Mouse (Mus musculus): ENCODE results near the gene Tmem26.

Tmem26 gene

DNA sequence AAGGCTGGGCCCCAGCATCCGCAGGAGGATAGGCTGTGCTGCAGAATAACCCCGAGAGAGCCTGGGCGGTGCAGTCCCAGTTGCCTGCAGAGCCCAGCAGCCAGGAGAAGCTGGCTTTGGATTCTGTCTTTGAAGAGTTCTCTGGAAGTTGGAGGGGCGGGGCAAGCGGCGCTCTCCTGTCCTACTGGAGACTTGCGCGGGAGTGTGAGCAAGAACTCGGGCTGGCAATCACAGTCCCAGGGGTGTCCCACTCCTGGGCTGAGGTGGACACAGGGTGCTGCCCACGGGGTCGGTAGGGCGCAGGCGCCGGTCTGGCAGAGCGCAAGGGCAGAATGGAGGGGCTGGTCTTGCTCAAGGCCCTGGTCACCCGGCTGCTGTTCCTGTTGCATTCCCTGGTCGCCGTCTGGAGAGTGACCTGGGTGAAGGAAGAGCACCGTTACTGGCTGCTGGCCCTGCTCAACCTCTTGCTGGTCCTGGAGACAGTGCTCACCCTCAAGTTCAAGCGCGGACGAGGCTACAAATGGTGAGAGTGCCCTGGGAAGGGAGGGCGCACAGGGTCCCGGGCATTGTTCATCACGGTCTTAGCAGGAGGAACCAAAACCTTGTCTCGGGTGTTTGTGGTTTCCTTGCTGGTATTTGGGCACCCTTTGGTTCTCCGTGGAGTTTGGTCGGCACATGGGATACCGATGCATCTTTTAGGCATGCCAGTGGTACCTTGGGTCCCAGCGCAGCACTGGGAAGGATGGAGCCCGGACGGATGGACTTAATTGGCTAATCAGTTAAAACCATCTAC lies at the start of gene Tmem26:
Tmem26 (plus strand) TSS at position 79 of the 793 bp plus-strand sequence.
- in situ Hi-C loops (cut with MboI; ENCODE audit: low pct_unique_long_range_greater_than_20kb in 1 of 2, low sequenced_read_pairs in 2 of 2, unreplicated experiment in 1 of 2): no loop called here

DNA sequence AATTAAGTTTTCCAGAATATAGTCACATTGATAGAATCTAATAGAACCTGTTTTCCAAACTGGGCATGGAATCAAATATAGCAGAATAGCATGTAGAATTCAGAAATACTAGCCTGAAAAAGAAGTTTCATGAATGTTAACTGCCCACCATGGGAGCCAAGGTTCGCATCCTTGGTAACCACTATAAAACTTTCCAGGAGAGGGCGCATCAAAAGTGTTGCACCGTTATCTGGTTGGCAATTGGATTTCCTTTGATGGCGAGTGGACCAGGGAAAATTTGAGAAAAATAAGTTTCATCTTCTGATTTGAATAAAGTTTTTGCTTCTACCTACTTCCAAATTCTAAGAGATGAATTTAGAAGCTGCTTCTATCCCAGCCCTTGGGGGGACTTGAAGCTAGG lies 44.8 kb upstream of the Tmem26 start:
- in situ Hi-C loops (cut with MboI; ENCODE audit: low pct_unique_long_range_greater_than_20kb in 1 of 2, low sequenced_read_pairs in 2 of 2, unreplicated experiment in 1 of 2): no loop called here

DNA sequence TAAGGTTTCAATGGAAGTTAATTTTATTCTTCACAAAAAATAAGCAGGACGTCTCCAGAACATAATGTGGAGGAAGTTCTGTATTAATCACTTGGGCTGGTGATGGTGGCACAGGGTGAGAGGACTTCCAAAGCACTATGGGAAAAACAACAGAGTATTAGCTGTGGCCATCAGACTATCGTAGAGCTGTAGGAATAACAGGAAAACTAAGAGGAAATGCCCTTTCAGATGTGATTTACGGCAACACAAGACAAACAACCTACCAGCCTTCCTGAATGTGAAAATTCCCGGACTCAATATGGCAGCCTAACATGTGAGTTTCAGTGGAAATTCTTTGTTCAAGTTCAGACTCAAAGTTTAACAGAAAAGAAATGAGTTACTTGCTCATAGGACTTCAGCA lies 42.2 kb upstream of the Tmem26 start:
- in situ Hi-C loops (cut with MboI; ENCODE audit: low pct_unique_long_range_greater_than_20kb in 1 of 2, low sequenced_read_pairs in 2 of 2, unreplicated experiment in 1 of 2): no loop called here

DNA sequence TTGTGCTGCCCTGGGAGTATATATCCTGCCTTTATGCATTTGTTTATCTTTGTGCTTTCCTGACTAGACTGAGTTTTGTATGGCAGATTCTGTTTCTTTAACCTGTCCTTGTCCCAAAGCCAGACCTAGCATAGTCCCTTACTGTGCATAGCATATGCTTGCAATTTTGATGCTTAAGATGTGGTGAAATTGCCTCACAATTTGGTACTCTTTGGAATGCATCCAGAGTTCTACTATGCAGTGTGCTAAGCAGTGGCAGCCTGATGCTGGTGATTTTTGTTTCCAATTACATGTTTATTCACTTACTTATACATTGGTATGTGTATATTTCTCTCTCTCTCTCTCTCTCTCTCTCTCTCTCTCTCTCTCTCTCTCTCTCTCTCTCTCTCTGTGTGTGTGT lies 37.9 kb upstream of the Tmem26 start:
- in situ Hi-C loops (cut with MboI; ENCODE audit: low pct_unique_long_range_greater_than_20kb in 1 of 2, low sequenced_read_pairs in 2 of 2, unreplicated experiment in 1 of 2): no loop called here

DNA sequence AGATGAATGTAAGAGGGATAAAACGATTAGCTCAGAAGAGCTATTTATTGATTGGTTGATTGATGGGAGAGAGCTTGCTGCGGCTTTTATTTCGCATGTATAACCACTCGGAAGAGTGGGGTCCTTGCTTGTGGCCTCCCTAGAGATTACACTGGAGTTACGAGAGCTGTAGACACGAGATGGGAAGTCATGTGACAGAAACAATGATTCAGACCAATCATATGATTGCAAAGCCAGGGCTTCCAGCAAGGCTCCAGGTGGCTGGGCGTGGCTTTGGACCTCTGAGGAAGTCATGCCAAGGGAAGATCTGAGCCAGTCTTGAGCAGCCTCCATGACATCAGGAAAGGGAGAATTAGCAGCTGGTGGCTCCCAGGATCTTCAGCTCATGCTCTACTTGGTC lies 32.3 kb upstream of the Tmem26 start:
- in situ Hi-C loops (cut with MboI; ENCODE audit: low pct_unique_long_range_greater_than_20kb in 1 of 2, low sequenced_read_pairs in 2 of 2, unreplicated experiment in 1 of 2): no loop called here

DNA sequence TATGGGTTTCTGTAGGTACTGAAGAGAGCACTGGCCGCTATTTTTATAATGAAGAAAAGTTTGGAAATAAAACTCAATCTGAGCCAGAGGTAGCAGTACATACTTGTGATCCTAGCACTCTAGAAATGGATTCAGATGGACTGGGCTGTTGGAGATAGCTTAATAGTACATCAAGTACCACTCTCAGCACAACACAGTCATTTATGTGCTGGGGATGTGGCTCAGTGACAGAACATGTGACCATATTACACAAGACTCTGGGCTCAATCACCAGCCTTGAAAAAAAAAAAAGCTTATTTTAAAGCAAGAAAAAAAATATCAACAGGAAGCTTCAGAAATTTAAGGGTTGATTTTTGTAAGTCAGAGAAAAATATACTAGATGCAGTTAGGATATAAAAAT lies 31.0 kb upstream of the Tmem26 start:
- in situ Hi-C loops (cut with MboI; ENCODE audit: low pct_unique_long_range_greater_than_20kb in 1 of 2, low sequenced_read_pairs in 2 of 2, unreplicated experiment in 1 of 2): no loop called here

DNA sequence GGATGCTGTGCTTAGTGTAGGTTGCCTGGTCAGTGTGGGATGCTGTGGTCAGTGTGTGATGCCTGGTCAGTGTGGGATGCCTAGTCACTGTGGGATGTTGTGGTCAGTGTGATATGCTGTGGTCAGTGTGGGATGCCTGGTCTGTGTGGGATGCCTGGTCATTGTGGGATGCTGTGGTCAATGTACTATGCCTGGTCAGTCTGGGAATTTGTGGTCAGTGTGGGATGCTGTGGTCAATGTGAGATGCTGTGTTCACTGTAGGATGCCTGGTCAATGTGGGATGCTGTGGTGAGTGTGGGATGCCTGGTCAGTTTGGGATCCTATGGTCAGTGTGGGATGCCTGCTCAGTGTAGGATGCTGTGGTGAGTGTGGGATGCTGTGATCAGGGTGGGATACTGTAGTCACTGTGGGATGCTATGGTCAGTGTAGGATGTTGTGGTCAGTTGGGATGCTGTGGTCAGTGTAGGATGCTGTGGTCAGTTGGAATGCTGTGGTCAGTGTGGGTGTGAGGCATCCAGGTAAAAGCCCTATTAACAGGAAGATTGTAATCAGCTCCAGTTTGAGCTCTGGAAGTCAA lies 27.6 kb upstream of the Tmem26 start:
- in situ Hi-C loops (cut with MboI; ENCODE audit: low pct_unique_long_range_greater_than_20kb in 1 of 2, low sequenced_read_pairs in 2 of 2, unreplicated experiment in 1 of 2): no loop called here

DNA sequence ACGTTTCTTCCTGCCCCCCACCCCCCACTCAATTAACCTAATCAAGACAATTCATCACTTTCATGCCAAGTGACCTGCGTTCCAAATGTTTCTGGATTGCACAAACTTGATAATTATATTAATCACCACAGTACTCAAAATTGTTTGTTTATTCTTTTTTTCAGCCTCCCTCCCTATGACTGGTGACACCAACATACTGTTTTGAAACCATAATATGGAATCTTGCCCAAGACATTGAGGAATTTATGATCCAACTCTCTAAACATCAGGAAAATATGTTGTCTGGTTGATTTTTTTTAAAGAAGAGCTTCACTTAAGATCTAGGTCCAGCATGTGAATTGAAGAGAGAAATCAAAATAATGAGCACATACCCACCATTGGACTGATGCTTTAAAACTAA lies 19.2 kb upstream of the Tmem26 start:
- in situ Hi-C loops (cut with MboI; ENCODE audit: low pct_unique_long_range_greater_than_20kb in 1 of 2, low sequenced_read_pairs in 2 of 2, unreplicated experiment in 1 of 2): no loop called here

DNA sequence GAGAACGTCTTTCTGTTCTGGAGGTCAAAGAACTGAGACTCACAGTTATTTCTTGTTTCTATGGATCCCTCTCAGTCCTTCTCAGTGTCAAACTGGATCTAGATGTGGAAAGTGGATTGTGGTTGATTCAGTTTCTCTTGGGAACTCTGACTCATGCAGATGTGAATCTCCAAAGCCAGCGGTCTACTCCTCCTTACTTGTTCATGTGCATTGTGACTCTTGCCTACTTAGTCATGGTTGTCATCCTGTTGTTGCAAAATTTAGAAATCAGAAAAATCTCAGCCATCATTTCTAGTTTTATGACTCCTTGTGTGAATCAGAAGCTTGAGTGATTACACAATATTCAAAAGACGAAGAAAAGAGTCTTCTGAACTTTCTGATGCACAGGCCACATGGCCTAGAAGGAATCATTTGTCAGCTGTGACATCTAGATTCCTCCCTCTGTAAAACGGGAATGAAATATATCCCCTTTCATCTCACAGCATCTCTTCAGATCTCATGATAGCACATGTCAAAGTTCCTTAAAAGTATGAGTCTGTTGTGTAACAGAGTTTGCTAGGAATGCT lies 17.9 kb upstream of the Tmem26 start:
- in situ Hi-C loops (cut with MboI; ENCODE audit: low pct_unique_long_range_greater_than_20kb in 1 of 2, low sequenced_read_pairs in 2 of 2, unreplicated experiment in 1 of 2): no loop called here

DNA sequence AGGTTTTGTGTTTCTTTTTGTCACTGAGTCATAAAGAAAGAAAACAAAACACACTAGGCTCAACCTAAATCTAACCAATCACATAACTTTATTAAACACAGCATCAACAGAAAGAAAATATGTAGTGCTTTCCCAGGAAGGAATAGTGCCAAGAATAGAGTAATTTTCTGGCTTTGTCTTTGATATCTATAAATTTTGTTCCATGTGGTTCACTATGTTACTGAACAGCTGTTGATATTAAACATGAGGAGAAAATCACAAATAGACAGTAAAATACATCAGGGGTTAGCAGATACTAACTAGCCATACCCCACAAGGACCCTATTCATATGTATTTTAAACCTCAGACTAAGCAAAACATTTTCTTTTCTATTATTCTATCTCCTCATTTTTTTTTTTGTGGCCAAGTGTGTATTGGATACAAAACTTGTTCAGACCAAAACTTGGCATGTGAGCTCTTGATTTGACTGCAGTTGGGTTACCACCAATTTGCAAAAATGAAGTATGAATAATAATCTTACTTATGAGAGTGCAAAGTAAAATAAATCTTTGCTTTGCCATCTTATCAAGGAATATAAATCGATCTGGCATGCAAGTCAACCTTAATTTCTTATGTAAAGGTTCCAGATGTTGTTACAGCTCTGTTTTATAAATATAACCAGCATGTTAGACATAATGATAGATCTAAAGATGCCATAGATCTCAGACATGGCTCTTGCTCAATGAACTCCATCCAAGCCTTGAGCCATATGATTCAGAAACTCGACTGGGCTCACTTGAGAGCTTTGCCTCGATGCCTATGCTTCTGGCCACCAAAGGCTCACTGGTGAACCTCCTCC lies 16.2 kb upstream of the Tmem26 start:
- in situ Hi-C loops (cut with MboI; ENCODE audit: low pct_unique_long_range_greater_than_20kb in 1 of 2, low sequenced_read_pairs in 2 of 2, unreplicated experiment in 1 of 2): no loop called here

DNA sequence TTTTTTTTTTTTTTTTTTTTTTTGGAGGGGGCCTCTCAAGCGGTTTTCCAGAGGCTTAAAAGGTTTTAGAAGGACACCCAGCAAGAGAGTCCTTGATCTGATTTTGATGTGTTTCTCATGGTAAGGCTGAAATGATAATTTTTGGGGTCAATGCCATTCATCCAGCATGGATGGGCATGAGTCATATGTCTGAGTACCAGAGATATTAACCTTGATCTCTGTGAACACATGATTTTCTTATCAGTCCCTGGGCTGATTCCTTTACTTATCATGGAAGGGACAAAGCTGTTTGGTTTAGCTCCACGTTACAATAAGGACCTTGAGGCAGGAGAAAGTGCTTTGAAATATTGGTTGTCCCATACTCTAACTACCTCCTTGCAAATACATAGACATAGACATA lies 10.5 kb upstream of the Tmem26 start:
- in situ Hi-C loops (cut with MboI; ENCODE audit: low pct_unique_long_range_greater_than_20kb in 1 of 2, low sequenced_read_pairs in 2 of 2, unreplicated experiment in 1 of 2): no loop called here

DNA sequence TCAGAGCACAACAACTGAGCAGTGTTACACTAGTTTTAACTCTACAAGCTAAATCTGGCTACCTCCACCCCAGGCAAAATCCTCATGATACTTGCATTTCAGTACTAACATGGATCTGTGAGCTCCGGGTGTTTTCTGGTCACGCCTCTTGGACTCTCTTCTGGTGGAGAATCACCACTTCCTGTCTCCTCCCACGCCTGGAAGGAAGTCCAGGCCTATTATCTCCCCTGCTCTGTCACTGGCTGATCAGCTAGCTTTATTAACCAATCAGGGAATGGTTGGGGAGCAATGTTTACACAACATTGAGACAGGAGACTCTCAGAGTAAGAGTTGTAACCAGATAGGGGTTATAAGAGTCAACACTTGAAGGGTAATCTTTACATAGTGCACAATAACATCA lies 9.1 kb upstream of the Tmem26 start:
- in situ Hi-C loops (cut with MboI; ENCODE audit: low pct_unique_long_range_greater_than_20kb in 1 of 2, low sequenced_read_pairs in 2 of 2, unreplicated experiment in 1 of 2): no loop called here

DNA sequence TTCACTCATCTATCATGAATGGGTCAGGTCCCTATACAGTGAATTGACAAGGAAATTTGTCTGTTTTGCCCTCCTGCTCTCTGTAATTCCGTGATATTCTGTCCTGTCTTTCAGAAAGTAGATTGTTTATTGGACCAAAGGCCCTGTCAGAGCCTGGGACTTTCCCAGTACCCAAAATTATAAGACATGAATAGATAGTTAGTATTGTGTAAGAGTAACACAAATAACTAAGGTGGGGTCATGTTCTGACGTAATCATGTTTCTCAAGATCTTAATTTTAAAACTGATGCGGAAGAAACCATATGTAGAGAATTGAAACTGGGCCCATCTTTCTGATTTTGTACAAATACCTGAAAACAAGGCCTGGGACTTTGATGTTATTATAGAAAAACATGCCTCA lies 8.1 kb upstream of the Tmem26 start:
- in situ Hi-C loops (cut with MboI; ENCODE audit: low pct_unique_long_range_greater_than_20kb in 1 of 2, low sequenced_read_pairs in 2 of 2, unreplicated experiment in 1 of 2): no loop called here

DNA sequence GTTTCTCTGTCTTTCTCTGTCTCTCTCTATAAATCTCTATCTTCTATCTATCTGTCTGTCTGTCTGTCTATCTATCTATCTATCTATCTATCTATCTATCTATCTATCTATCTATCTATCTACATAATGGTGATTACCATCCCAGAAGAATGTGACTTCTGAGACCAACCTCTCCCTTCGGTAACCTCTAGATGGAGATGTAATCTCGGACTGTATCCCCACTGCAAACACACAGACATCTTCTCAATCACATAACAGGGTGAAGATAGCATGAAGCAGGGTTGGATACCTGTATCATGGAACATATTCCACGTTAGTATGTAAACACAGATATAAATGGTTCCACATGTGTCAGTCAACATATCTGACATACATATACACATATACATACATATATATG lies 5.1 kb upstream of the Tmem26 start:
- in situ Hi-C loops (cut with MboI; ENCODE audit: low pct_unique_long_range_greater_than_20kb in 1 of 2, low sequenced_read_pairs in 2 of 2, unreplicated experiment in 1 of 2): no loop called here

DNA sequence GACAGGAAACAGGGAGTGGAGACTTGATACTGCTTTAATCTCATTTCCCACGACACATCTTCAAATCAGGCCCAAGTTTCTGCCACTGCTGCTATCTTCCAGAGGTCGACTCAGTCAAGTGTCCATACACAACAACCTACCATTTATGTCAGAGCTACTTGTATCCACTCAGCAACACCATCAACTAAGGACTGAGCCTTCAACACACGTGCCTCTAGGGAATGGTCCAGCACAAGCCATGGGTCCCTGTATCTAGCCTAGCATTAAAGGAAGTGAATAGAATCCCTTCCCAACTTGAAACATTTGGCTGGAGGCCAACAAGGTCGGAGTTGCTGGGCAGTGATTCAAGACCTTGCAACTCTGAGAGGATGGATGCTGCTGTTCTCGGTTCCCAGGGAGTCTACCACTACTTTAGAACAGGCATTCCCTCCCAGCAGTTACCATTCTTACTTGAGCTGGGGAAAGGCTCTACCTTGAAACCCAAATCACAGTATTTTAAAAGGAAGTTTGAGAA lies 2.5 kb upstream of the Tmem26 start:
- in situ Hi-C loops (cut with MboI; ENCODE audit: low pct_unique_long_range_greater_than_20kb in 1 of 2, low sequenced_read_pairs in 2 of 2, unreplicated experiment in 1 of 2): no loop called here

DNA sequence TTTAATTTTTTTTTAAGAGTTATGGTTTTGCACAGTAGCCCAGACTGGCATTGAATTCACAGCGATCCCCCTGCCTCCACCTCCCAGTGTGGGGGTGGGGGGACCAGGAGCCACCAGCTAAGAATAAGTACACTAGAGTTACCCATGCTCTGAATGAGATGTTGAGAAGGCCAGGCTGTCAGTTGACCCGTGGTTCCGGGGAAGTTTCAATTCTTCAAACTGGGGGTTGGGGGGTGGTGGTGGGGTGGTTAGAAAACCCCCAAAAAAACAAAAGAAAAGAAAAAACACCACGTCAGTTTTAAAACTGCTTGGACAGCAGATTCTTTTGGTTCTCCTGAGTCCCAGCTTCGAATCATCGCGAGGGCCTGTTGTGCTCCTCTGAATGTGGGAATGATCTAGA lies 431 bp upstream of the Tmem26 start:
- in situ Hi-C loops (cut with MboI; ENCODE audit: low pct_unique_long_range_greater_than_20kb in 1 of 2, low sequenced_read_pairs in 2 of 2, unreplicated experiment in 1 of 2): no loop called here

DNA sequence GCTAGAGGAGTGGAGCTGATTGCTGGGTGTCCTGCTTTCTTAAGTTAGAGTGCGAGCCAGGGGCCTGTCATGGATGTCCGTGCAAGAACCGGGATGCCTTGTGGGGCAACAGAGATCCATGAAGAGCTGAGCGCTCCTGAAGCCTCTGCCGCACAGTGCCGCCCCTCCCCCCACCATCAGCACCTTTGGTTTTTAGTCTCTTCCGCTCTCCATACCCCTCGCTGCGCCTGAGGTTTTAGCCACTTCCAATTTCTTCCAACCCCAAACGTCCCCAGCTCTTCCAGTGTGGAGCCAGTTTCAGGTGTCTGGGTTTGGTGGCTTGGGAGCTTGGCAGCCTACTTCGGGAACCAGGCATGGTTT lies 895 bp downstream of the Tmem26 start:
- in situ Hi-C loops (cut with MboI; ENCODE audit: low pct_unique_long_range_greater_than_20kb in 1 of 2, low sequenced_read_pairs in 2 of 2, unreplicated experiment in 1 of 2): no loop called here

DNA sequence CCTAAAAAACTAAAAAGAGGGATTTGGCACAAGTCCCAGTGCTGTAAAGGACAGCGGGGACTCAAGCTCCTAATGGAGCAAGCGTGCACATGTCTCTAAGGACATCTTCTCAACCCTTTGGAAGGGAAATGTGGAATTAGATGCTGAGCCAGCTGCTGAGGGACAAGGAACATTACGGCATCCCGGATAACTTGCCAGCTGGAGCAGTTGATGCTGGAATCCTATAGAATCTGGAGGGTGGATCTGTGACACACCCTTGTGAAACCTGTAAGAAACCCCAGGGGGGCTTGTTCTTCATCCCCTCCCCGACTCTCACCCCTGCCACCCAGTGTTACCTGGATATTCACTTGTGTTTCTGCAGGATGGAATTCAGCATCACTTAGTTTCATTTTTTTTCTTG lies 4.0 kb downstream of the Tmem26 start:
- in situ Hi-C loops (cut with MboI; ENCODE audit: low pct_unique_long_range_greater_than_20kb in 1 of 2, low sequenced_read_pairs in 2 of 2, unreplicated experiment in 1 of 2): no loop called here

DNA sequence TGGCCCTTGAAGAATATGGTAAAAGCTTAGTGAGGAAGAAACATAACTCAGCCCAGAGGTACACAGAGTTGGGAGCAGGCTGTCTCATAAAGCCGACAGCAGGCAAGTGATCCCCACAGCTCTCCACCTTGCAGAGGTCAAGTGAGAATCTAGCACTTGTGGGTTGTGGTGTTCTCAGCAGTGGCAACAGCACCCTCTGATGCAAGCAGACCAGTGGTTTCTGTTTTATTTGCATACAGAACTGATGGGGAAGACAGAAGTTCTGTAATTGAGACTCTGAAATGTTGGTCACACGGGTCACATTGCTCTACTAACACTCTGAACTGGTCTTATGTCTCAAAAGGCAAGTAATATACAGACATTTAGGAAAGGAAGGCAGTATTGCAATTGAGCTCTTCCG lies 12.2 kb downstream of the Tmem26 start:
- in situ Hi-C loops (cut with MboI; ENCODE audit: low pct_unique_long_range_greater_than_20kb in 1 of 2, low sequenced_read_pairs in 2 of 2, unreplicated experiment in 1 of 2): no loop called here

Data from mouse embryonic stem cell (cell line).